Mouse (Mus musculus) forebrain, embryonic 13.5 days (tissue): ENCODE measurements around the gene Ndufa10. TPM values are rescaled to one million over a fixed set of nuclear protein-coding genes. Genes with fewer than 3 reads are reported as not detected.
A peak's percentile ranks its signal among the peaks of the same experiment; 100 is the strongest.

ENCODE experiments used
- ATAC-seq: fragments of 200-750 bp; cut with Nextera tagmentation; 2 replicates; pipeline ENCODE4 v1.8.0; 2017
- H3K27ac ChIP-seq: fragments of 300-500 bp; sonication (generic); 2 replicates; pipeline ENCODE4 v1.5.1; 2015; ENCODE audit warnings: inconsistent platforms, mild to moderate bottlenecking, moderate library complexity
- H3K27me3 ChIP-seq: fragments of 300-500 bp; sonication (generic); 2 replicates; pipeline ENCODE4 v1.6.1; 2015; ENCODE audit warnings: mild to moderate bottlenecking, inconsistent platforms
- H3K36me3 ChIP-seq: fragments of 300-500 bp; sonication (generic); 2 replicates; pipeline ENCODE4 v1.6.1; 2015; ENCODE audit warnings: mild to moderate bottlenecking, inconsistent platforms; ENCODE audit not compliant: poor library complexity, severe bottlenecking
- H3K4me1 ChIP-seq: fragments of 300-500 bp; sonication (generic); 2 replicates; pipeline ENCODE4 v1.6.1; 2015; ENCODE audit warnings: inconsistent platforms
- H3K4me2 ChIP-seq: fragments of 300-500 bp; sonication (generic); 2 replicates; pipeline ENCODE4 v1.6.1; 2015; ENCODE audit warnings: inconsistent platforms, mild to moderate bottlenecking, moderate library complexity
- H3K4me3 ChIP-seq: fragments of 300-500 bp; sonication (generic); 2 replicates; pipeline ENCODE4 v1.5.1; 2015; ENCODE audit warnings: mild to moderate bottlenecking, inconsistent platforms
- H3K9ac ChIP-seq: fragments of 300-500 bp; sonication (generic); 2 replicates; pipeline ENCODE4 v1.6.1; 2015; ENCODE audit warnings: mild to moderate bottlenecking, inconsistent platforms
- H3K9me3 ChIP-seq: fragments of 300-500 bp; sonication (generic); replicated peaks from 2 replicates; pipeline ENCODE4 v1.6.1; 2016; ENCODE audit warnings: inconsistent platforms
- WGBS: fragments of 180-500 bp; shearing (Covaris S2); methylation state at CpG from one replicate; pipeline ENCODE4 v1.1.7; 2015; 5-methylcytosine and 5-hydroxymethylcytosine counted together
- polyA plus RNA-seq: library from polyadenylated mRNA; unstranded; fragments of >200 nt; fragmentation: Nextera tagmentation; extraction: Ambion mirVana; gene quantifications from 2 replicates; pipeline ENCODE4 v1.2.1, GENCODE M21; 2015

The Ndufa10 gene
- polyA plus RNA-seq, 1 experiment from 2014 or later: 262 TPM

- H3K9me3 ChIP-seq: 0 out of 2 replicates have a peak, but pooled peaks cover 4% of the 10 kb centered on the region
- no peaks in the 10 kb centered on the region for H3K27me3 ChIP-seq
- 0 out of 2 replicates have a peak, but pooled peaks have one; percentile 27 for ATAC-seq
- H3K36me3 ChIP-seq: peaks cover 90% of the 10 kb centered on the region
- no peak overlapping the region for H3K4me3 ChIP-seq
- 78% methylated on average over 8 of the region's 8 CpGs for WGBS
- no peak overlapping the region for H3K4me2 ChIP-seq
- H3K9ac ChIP-seq: no peak overlapping the region
- H3K4me1 ChIP-seq: no peaks in the 10 kb centered on the region
- H3K27ac ChIP-seq: no peak overlapping the region
These were observed 19.8 kb downstream of the Ndufa10 start for GRCm38 (mm10) chr1:92453751-92454445.

- Histone ChIP-seq H3K9me3 (no peaks in the 10 kb centered on the region), H3K4me3 (no peak overlapping the region), H3K27ac (no peak overlapping the region), H3K27me3 (no peaks in the 10 kb centered on the region), H3K4me2 (no peak overlapping the region), H3K4me1 (no peaks in the 10 kb centered on the region), H3K9ac (no peak overlapping the region), H3K36me3 (peaks cover 95% of the 10 kb centered on the region)
- no peak for ATAC-seq
- WGBS: 86% methylated on average over 3 of the region's 3 CpGs
These were observed 25.4 kb downstream of the Ndufa10 start for GRCm38 (mm10) chr1:92448293-92448692.

GRCm38 (mm10) chr1:92441453-92442063 lies 32.1 kb downstream of the Ndufa10 start:
- H3K27ac ChIP-seq: no peak overlapping the region
- H3K4me2 ChIP-seq: no peak overlapping the region
- WGBS: 63% methylated on average over 6 of the region's 6 CpGs
- ATAC-seq: no peak
- H3K36me3 ChIP-seq: peaks cover 76% of the 10 kb centered on the region
- no peak overlapping the region for H3K9ac ChIP-seq
- H3K9me3 ChIP-seq: no peaks in the 10 kb centered on the region
- H3K4me1 ChIP-seq: peaks cover 22% of the 10 kb centered on the region
- no peaks in the 10 kb centered on the region for H3K27me3 ChIP-seq
- H3K4me3 ChIP-seq: no peak overlapping the region

GRCm38 (mm10) chr1:92440066-92440750 lies 33.5 kb downstream of the Ndufa10 start:
- 88% methylated on average over 9 of the region's 9 CpGs for WGBS
- no peak for ATAC-seq

GRCm38 (mm10) chr1:92437678-92438271 lies 35.9 kb downstream of the Ndufa10 start:
- ATAC-seq: peak; percentile 86
- Histone ChIP-seq H3K4me2 (no peak overlapping the region), H3K4me1 (peaks cover 27% of the 10 kb centered on the region), H3K4me3 (no peak overlapping the region), H3K27ac (peak overlapping the region; percentile 75), H3K27me3 (no peaks in the 10 kb centered on the region), H3K36me3 (peaks cover 42% of the 10 kb centered on the region), H3K9ac (no peak overlapping the region), H3K9me3 (no peaks in the 10 kb centered on the region)
- 29% methylated on average over 9 of the region's 9 CpGs for WGBS

More at GRCm38 (mm10) chr1:92440066-92440750, 33.5 kb downstream of the Ndufa10 start:
- Histone ChIP-seq H3K9me3 (no peaks in the 10 kb centered on the region), H3K27ac (no peak overlapping the region), H3K36me3 (peaks cover 65% of the 10 kb centered on the region), H3K4me3 (no peak overlapping the region), H3K4me1 (peaks cover 27% of the 10 kb centered on the region), H3K9ac (no peak overlapping the region), H3K27me3 (no peaks in the 10 kb centered on the region), H3K4me2 (no peak overlapping the region)

- WGBS: 32% methylated on average over 4 of the region's 4 CpGs
- H3K36me3 ChIP-seq: peaks cover 33% of the 10 kb centered on the region
- peak; percentile 67 for ATAC-seq
- no peak overlapping the region for H3K9ac ChIP-seq
- H3K4me1 ChIP-seq: peaks cover 33% of the 10 kb centered on the region
- H3K27me3 ChIP-seq: no peaks in the 10 kb centered on the region
- peak overlapping the region; percentile 75 for H3K27ac ChIP-seq
- H3K4me2 ChIP-seq: no peak overlapping the region
- H3K4me3 ChIP-seq: no peak overlapping the region
- no peaks in the 10 kb centered on the region for H3K9me3 ChIP-seq
These were observed 36.8 kb downstream of the Ndufa10 start for GRCm38 (mm10) chr1:92436831-92437321.

GRCm38 (mm10) chr1:92434986-92435385 lies 38.7 kb downstream of the Ndufa10 start:
- Histone ChIP-seq H3K4me2 (no peak overlapping the region), H3K4me1 (peaks cover 39% of the 10 kb centered on the region), H3K27me3 (no peaks in the 10 kb centered on the region), H3K27ac (no peak overlapping the region), H3K9ac (no peak overlapping the region), H3K9me3 (no peaks in the 10 kb centered on the region), H3K4me3 (no peak overlapping the region), H3K36me3 (peaks cover 18% of the 10 kb centered on the region)
- no peak for ATAC-seq
- 87% methylated on average over 1 of the region's 1 CpGs for WGBS

GRCm38 (mm10) chr1:92432791-92433190 lies 40.9 kb downstream of the Ndufa10 start:
- WGBS: 79% methylated on average over 9 of the region's 9 CpGs
- ATAC-seq: no peak
- Histone ChIP-seq H3K4me3 (no peak overlapping the region), H3K4me1 (peaks cover 29% of the 10 kb centered on the region), H3K9ac (no peak overlapping the region), H3K36me3 (no peaks in the 10 kb centered on the region), H3K4me2 (no peak overlapping the region), H3K9me3 (no peaks in the 10 kb centered on the region), H3K27ac (no peak overlapping the region), H3K27me3 (no peaks in the 10 kb centered on the region)

GRCm38 (mm10) chr1:92432098-92432497 lies 41.6 kb downstream of the Ndufa10 start:
- H3K9me3 ChIP-seq: no peaks in the 10 kb centered on the region
- H3K9ac ChIP-seq: no peak overlapping the region
- H3K4me3 ChIP-seq: no peak overlapping the region
- WGBS: 50% methylated on average over 4 of the region's 4 CpGs
- no peak overlapping the region for H3K27ac ChIP-seq
- ATAC-seq: peak; percentile 50; the same call in 1 of the 2 replicates
- no peak overlapping the region for H3K4me2 ChIP-seq
- no peaks in the 10 kb centered on the region for H3K27me3 ChIP-seq
- H3K36me3 ChIP-seq: no peaks in the 10 kb centered on the region
- H3K4me1 ChIP-seq: peaks cover 22% of the 10 kb centered on the region

GRCm38 (mm10) chr1:92431420-92431819 lies 42.2 kb downstream of the Ndufa10 start:
- no peak overlapping the region for H3K4me2 ChIP-seq
- peaks cover 15% of the 10 kb centered on the region for H3K4me1 ChIP-seq
- no peaks in the 10 kb centered on the region for H3K27me3 ChIP-seq
- 75% methylated on average over 3 of the region's 3 CpGs for WGBS
- no peaks in the 10 kb centered on the region for H3K9me3 ChIP-seq
- no peak overlapping the region for H3K4me3 ChIP-seq
- no peak overlapping the region for H3K9ac ChIP-seq
- no peak overlapping the region for H3K27ac ChIP-seq
- H3K36me3 ChIP-seq: no peaks in the 10 kb centered on the region
- ATAC-seq: no peak

- no peak overlapping the region for H3K4me2 ChIP-seq
- WGBS: 89% methylated on average over 1 of the region's 1 CpGs
- H3K36me3 ChIP-seq: no peaks in the 10 kb centered on the region
- H3K27me3 ChIP-seq: no peaks in the 10 kb centered on the region
- no peak for ATAC-seq
- peaks cover 12% of the 10 kb centered on the region for H3K4me1 ChIP-seq
- no peak overlapping the region for H3K9ac ChIP-seq
- no peaks in the 10 kb centered on the region for H3K9me3 ChIP-seq
- H3K27ac ChIP-seq: no peak overlapping the region
- H3K4me3 ChIP-seq: no peak overlapping the region
These were observed 42.7 kb downstream of the Ndufa10 start for GRCm38 (mm10) chr1:92430991-92431390.

GRCm38 (mm10) chr1:92424714-92425113 lies 48.9 kb downstream of the Ndufa10 start:
- no peak overlapping the region for H3K27ac ChIP-seq
- H3K27me3 ChIP-seq: no peaks in the 10 kb centered on the region
- H3K36me3 ChIP-seq: no peaks in the 10 kb centered on the region
- H3K9me3 ChIP-seq: no peaks in the 10 kb centered on the region
- no peak overlapping the region for H3K4me3 ChIP-seq
- H3K4me2 ChIP-seq: no peak overlapping the region
- no peak for ATAC-seq
- H3K9ac ChIP-seq: no peak overlapping the region; the same call in 1 of the 2 replicates
- WGBS: 62% methylated on average over 7 of the region's 7 CpGs
- H3K4me1 ChIP-seq: no peaks in the 10 kb centered on the region
